Mouse (Mus musculus) right cerebral cortex, adult 18-20 months (tissue): ENCODE results near the gene Lipc.
"Not testable (repeated sequence)": the region's sequence is repeated elsewhere in the genome, so short reads cannot be mapped to it uniquely, and the experiment has no call there.

Experiments
- DNase-seq: peaks from one replicate; pipeline ENCODE4 v3.0.0; 2022; ENCODE audit warnings: mixed read lengths

Lipc gene

DNA sequence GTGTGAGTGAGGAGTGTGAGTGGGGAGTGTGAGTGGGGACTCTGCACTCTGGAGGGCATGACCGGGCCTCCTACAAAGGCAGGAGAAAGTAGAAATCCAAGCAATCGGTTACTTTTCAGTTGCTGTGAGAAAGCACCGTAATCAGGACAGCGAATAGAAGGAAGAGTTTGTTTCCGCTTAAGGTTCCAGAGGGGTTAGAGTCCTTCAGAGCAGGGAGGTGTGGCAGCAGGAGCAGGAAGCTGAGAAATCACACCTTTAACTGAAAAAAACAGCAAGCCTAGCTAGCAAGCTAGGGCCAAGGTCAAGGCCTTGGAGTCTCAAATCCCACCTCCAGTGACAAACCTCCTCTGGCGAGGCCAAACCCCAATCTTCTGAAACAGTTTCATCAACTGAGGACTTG, 97.1 kb downstream of the Lipc start:
- DNase-seq = no peak

GRCm38 (mm10) chr9:70853081-70853480, 98.9 kb downstream of the Lipc start:
- DNase-seq = not testable (repeated sequence)

DNA sequence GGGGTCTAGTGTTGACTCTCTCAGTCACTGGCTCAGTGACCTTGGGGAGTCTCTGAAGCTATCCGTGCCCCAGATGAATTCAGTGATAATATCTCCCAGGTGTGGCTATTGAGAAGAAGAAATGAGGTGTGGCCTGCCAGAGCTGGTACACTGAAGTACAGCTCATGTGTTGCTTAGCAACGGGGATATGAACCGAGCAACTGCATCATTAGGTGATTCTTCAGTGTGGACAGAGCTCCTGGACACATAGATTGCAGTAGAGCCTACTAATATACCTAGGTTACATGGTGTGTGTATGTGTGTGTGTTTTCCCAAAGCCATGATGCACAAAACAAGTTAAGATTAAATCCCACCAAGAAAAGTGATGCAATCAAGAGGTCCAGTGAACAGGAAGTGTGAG, 100.5 kb downstream of the Lipc start:
- DNase-seq = no peak

DNA sequence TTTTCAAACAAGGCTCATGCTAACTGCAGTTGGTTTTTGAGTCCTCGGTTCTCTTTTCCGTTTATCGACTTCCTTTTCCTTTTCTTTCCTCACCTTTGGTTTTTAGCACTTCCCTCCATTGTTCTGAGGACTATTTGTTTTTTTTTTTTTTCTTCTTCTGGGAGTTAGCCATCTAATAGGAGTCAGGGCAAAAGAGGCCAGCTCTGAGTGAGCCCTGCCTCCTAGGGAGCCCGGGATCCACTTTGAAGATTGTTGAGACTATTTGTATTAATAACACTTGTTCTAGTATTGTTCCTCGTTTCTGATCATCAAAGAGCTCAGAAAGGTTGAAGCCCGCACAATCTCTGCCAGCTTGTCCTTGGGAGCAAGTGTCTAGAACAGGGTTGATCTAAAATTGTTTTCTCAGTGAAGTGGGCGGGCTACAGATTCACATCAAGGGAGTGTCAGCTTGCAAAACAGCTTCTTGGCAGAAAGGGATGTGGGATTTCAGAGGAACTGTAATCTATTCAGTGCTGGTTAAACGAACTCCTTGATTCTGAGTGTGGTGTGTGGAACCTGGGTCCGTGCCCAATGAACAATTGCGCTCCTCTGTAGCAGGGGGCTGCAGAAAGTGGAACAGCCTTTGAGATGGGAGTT, 103.8 kb downstream of the Lipc start:
- peak; percentile 56 for DNase-seq

GRCm38 (mm10) chr9:70847627-70848051, 104.4 kb downstream of the Lipc start:
- DNase-seq = no peak

DNA sequence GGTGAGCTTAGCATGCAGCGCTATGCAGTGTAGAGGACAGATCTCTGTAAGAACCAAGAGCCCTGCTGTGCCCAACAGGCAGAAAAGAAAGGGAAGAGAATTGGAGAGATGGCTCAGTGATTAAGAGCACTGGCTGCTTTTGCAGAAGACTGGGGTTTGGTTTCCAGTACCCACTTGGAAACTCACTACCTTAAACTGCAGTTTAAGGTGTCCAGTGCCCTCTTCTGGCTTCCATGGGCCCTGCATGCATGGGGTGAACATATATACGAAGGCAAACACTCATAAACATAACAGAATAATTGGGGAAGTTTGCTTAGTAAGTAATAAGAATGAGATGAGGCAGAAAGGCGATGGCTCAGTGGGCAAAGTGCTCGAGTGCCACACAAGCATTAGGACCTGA, 108.8 kb downstream of the Lipc start:
- DNase-seq = no peak

DNA sequence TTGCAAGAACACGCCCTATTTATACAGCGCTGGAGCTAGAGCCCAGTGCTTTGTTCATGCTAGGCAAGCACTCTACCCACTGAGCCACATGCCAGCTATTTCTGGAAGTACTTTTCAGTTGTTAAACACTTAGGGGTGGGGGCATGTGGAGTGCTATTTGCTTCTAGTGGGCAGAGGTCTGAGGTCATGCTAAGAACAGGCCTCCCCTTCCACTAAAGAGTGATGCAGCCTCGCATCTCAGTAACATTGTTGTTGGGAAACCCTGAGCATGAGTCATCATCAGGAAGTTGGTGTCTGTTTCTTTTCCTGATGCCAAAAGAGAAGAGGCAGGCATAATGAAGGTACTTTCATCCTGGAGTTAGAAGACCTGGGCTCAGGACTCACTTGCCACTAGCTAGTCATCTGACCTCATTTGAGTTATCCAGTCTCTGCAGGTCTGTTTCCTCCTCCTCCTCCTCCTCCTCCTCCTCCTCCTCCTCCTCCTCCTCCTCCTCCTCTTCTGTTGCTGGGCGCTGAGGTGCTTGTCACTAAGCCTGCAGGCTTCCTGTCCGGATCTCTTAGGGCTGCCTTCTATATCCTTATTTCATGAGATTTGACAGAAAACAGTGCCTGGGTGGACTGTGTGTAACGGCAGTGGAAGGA, 109.6 kb downstream of the Lipc start:
- peak; percentile 32 for DNase-seq

DNA sequence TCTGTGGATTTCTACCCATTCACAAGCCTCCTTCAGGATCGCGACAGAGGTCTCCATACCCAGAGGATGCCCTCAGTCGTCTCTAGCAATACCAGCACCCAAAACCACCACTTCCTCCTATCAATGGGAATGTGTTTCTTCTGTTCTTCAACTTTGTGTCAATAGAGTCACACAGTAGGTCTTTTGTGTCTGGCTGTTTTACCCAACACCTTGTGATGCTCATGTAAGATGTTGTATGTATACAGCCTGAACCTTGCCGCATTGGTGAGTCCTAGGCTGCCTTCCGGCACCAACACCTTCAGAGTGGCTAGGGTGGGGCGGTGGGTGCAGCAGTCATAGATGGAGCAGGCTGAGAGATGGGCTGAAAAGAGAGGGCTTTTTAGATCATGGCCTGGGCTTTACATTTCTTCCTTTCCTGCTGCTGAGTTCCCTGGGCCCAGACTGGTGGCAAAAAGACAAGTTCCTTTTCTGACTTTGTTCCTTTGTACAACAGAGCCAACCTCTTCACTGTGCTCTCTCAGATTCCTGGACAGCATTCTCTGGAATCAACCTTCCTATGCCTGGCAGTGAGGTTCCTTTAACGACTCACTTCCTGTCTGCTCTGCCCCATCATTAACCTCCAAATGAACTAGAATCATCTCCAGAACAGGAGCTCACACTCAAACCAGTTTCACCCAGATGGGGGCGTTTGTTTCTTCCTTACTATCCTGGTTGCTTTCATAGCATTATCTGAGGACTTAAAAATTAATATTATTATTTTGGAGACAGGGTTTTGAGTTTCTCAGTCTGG, 110.4 kb downstream of the Lipc start:
- DNase-seq = no peak

DNA sequence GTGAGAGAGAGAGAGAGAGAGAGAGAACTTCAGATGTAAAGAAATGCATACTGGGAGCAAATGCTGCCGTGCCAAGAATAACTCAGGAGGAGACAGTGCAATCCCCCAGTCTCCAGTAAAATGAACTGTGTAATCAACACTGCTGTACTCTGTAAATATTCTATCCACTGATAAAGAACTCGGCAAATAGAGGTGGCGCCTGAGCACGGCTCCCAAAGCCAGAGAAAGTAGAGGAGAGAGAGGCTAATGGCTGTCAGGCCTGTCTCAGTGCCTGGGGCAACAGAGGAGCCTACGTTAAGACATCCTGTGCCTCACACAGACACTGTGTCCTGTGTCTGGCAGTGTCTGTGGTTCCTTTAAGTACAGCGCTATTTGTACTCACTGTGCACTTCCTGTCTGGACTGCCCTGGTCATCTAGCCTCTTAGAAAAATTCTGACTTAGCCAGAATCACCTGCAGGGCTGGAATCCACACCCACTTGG, 111.1 kb downstream of the Lipc start:
- DNase-seq = no peak

GRCm38 (mm10) chr9:70838132-70838911, 113.7 kb downstream of the Lipc start:
- DNase-seq = no peak

DNA sequence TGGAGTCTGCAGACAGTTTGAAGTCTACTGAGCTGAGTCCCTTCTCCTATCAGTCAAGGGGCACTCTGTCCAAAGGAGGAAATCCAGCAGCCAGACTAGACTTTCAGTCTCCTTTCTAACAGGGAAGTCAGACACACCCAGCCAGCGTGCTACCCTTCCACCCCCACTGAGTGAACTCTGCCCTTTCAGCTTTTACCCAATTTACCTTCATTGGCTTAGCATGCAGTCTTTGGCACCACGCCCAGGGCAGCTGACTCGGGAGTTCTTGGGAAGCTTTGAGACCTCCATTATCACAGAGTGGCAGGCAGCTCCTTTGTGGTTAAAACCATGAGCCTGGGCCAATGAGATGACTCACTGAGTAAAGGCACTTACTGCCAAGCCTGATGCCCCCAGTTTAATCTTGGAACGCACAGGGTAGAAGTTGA, 117.3 kb downstream of the Lipc start:
- DNase-seq = peak; percentile 23

GRCm38 (mm10) chr9:70834217-70834616, 117.8 kb downstream of the Lipc start:
- no peak for DNase-seq

DNA sequence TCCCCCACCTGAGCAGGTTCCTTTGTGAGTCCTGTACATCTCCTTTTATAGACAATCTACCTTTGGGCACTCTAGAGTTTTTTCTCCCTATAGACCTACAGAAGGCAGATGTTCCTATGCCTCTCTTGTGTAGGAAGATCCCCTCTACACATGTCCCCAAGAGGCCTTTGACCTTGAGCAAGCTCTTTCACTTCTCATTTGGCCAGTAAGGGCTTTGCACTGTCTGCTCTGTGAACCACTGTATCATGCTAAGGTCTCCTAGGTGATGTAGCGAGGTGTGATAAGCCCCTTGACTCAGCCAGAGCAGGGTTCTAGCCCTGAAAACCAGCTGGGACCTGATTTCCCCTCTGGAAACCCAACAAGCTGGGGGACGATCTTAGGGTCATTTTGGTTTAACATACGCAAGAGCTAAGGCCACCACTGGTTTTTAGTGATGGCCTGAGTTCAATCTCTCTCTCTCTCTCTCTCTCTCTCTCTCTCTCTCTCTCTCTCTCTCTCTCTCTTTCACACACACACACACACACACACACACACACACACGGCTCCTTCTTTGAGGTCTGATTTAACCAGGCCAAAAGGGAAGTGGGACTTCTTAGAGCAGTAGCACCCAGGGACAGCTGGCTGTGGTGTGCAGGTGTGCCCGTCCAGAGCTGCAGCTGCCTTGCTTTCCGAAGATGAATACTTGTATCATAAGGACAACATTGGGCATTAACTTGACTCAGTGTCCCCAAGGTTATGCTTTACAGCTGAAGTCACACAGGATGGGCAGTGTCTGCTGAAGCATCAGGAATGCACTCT, 118.7 kb downstream of the Lipc start:
- DNase-seq = no peak

GRCm38 (mm10) chr9:70832231-70832630, 119.8 kb downstream of the Lipc start:
- DNase-seq = no peak

GRCm38 (mm10) chr9:70830844-70831529, 121.0 kb downstream of the Lipc start:
- DNase-seq = no peak

- DNase-seq = no peak
These were observed 122.1 kb downstream of the Lipc start for GRCm38 (mm10) chr9:70829784-70830488.

DNA sequence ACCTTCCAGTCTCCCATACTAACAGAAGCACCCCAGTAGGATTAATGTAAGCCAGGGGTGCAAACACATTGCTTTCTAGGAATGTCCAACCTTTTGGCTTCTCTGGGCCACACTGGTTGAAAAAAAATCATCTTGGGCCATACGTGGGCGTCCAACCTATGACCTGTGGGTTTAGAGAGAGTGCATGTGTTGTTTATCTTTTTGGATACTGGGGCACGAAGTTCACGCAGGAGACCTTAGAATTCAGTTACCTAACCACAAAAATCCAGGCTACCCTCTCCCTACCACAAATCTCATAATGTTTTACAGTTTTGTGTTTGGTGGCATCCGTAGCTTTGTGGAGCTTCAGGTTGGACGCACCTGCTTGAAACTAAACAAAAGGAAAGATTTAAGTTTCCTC, 124.1 kb downstream of the Lipc start:
- DNase-seq = no peak

DNA sequence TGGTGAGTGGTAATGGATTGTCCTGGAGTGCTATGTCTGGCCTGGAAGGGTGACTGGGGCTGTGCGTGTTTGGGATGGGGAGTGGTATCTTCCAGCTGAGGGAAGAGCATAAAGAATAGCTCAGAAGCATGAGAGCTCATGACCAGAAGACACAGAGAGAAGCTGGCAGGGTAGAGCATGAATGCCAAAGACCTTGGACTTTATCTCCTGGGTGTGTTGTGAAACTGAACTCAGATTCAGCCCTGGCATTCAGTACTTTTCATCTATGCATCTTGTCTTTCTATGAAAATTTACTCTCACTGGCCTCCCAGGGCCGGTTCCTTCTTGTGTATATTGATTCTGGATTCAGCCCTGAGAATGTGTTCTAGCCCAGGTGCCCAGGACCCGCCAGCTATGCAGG, 127.9 kb downstream of the Lipc start:
- DNase-seq = no peak

GRCm38 (mm10) chr9:70818739-70819138, 133.3 kb downstream of the Lipc start:
- no peak for DNase-seq

- peak; percentile 17 for DNase-seq
These were observed 134.6 kb downstream of the Lipc start for GRCm38 (mm10) chr9:70817396-70817795.
